Mouse (Mus musculus) stomach, postnatal 0 days (tissue): ENCODE data around the gene Cerk. TPM values are rescaled to one million over a fixed set of nuclear protein-coding genes. Genes with fewer than 3 reads are reported as not detected.
"Not testable (repeated sequence)": the region's sequence is repeated elsewhere in the genome, so short reads cannot be mapped to it uniquely, and the experiment has no call there.

Experiments
- ATAC-seq: fragments of 200-750 bp; cut with Nextera tagmentation; 2 replicates; pipeline ENCODE4 v1.8.0; 2017; ENCODE audit not compliant: low FRiP score, low TSS enrichment
- DNase-seq: peaks from one replicate; pipeline ENCODE4 v3.0.0-alpha.2; 2016; ENCODE audit warnings: low spot score
- H3K27ac ChIP-seq: fragments of 300-500 bp; sonication (generic); replicated peaks from 2 replicates; pipeline ENCODE4 v1.5.1; 2014; ENCODE audit warnings: mild to moderate bottlenecking, control low read depth
- H3K27me3 ChIP-seq: fragments of 300-500 bp; sonication (generic); 2 replicates; pipeline ENCODE4 v1.6.1; 2014; ENCODE audit warnings: low read length; ENCODE audit not compliant: control insufficient read depth, insufficient read depth
- H3K36me3 ChIP-seq: fragments of 300-500 bp; sonication (generic); 2 replicates; pipeline ENCODE4 v1.6.1; 2014; ENCODE audit warnings: low read length, mixed read lengths; ENCODE audit not compliant: control insufficient read depth, insufficient read depth
- H3K4me1 ChIP-seq: fragments of 300-500 bp; sonication (generic); replicated peaks from 2 replicates; pipeline ENCODE4 v1.6.1; 2014; ENCODE audit warnings: antibody characterized with exemption; ENCODE audit not compliant: control insufficient read depth, insufficient read depth
- H3K4me2 ChIP-seq: fragments of 300-500 bp; sonication (generic); replicated peaks from 2 replicates; pipeline ENCODE4 v1.6.1; 2014; ENCODE audit warnings: low read depth, mild to moderate bottlenecking, control low read depth, moderate library complexity
- H3K4me3 ChIP-seq: fragments of 300-500 bp; sonication (generic); 2 replicates; pipeline ENCODE4 v1.5.1; 2014; ENCODE audit warnings: low read depth, low read length, control low read depth
- H3K9ac ChIP-seq: fragments of 300-500 bp; sonication (generic); 2 replicates; pipeline ENCODE4 v1.6.1; 2014; ENCODE audit warnings: mild to moderate bottlenecking, low read length, control low read depth, mixed read lengths
- H3K9me3 ChIP-seq: fragments of 300-500 bp; sonication (generic); 2 replicates; pipeline ENCODE4 v1.6.1; 2016; ENCODE audit warnings: low read length; ENCODE audit not compliant: control insufficient read depth
- CTCF ChIP-seq: IDR thresholded peaks from 2 replicates; pipeline ENCODE4 v1.5.1; 2016; ENCODE audit warnings: antibody characterized with exemption, low read depth, mild to moderate bottlenecking, moderate library complexity
- EP300 ChIP-seq: optimal IDR thresholded peaks from 2 replicates; pipeline ENCODE3; 2016; ENCODE audit warnings: antibody characterized with exemption
- WGBS: fragments of 180-500 bp; shearing (Covaris S2); extraction: QIAGEN DNeasy Blood & Tissue Kit; methylation state at CpG from one replicate; pipeline ENCODE4 v1.1.7; 2014; 5-methylcytosine and 5-hydroxymethylcytosine counted together
- polyA plus RNA-seq: library from polyadenylated mRNA; unstranded; fragments of >200 nt; fragmentation: Nextera tagmentation; extraction: Ambion mirVana; gene quantifications from 2 replicates; pipeline ENCODE4 v1.2.1, GENCODE M21; 2015

Gene Cerk
- polyA plus RNA-seq, 1 experiment from 2014 or later = 4.6 TPM

DNA sequence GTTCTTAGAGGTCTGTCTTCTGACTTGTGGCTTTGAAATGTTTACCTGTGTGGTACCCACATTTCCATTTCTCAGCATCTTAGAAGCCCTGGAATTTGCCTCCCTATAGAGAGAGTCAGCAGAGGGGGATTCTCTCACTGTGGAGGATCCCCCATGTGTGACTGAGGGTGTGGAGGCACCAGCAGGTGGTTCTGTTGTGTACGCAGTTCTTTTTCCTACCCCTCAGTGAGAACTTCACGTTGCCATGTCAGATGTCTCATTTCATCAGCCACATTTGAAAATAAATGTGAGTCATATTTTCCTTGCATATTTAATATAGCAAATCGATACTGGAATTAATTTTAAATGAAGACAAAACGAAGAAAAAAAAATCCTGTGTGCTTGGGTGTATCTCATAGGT is 35.4 kb upstream of the Cerk start:
- Histone ChIP-seq H3K9me3 (no peaks in the 10 kb centered on the region), H3K27ac (no peak overlapping the region), H3K4me1 (no peaks in the 10 kb centered on the region), H3K36me3 (no peaks in the 10 kb centered on the region), H3K27me3 (no peaks in the 10 kb centered on the region), H3K4me2 (no peak overlapping the region), H3K9ac (no peak overlapping the region), H3K4me3 (no peak overlapping the region)
- ATAC-seq = no peak
- TF ChIP-seq EP300 (no peak), CTCF (no peak)
- 83% methylated on average over 4 of the region's 4 CpGs for WGBS
- DNase-seq = no peak

DNA sequence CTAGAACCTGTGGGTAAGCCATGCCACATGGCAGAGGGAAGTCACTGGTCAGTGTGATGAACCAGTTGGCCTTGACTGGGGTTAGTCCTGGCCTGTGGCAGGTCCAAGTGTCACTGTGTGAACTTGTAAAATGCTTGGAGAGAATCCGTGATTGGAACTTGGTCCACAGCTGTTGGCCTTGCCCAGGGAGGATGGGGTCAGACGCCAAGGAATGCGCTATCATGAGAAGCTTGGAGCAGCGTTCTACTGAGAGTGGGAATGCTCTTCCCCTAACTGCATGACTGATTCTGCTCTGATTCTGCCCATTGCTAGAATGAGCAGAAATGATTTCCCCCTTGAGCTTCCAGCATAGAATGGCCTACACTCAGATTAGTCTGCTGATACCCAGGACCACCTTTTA is 34.8 kb upstream of the Cerk start:
- Histone ChIP-seq H3K4me2 (no peak overlapping the region), H3K27me3 (no peaks in the 10 kb centered on the region), H3K9ac (peak overlapping the region; percentile 13; the same call in 1 of the 2 replicates), H3K4me3 (no peak overlapping the region), H3K9me3 (no peaks in the 10 kb centered on the region), H3K36me3 (no peaks in the 10 kb centered on the region), H3K27ac (no peak overlapping the region), H3K4me1 (no peaks in the 10 kb centered on the region)
- DNase-seq (no peak), ATAC-seq (no peak)
- WGBS = 75% methylated on average over 4 of the region's 4 CpGs
- no peak for TF ChIP-seq CTCF
- no peak for TF ChIP-seq EP300

DNA sequence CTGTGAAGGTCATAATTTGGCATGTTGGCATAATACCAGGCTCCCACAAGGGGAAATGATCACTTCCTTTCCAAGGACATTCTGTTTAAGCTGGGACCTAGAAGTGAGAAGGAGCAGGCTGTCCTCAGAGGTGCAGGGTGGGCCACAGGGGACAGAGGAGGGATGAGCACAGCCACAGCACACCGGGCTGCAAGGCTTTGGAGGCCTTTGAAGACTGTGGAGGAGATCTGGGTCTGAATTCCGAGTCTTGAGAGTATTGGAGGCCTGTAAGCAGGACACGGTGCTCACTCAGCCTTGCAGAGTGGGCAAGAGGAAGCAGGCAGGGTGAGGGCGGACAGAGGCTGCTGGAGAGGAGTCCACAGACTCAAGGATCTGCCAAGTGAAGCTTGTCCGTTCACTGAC is 34.3 kb upstream of the Cerk start:
- no peak overlapping the region for H3K4me3 ChIP-seq
- no peak for TF ChIP-seq CTCF
- TF ChIP-seq EP300 = no peak
- no peaks in the 10 kb centered on the region for H3K36me3 ChIP-seq
- H3K9me3 ChIP-seq = no peaks in the 10 kb centered on the region
- H3K4me2 ChIP-seq = no peak overlapping the region
- no peak overlapping the region for H3K27ac ChIP-seq
- H3K4me1 ChIP-seq = no peaks in the 10 kb centered on the region
- WGBS = 79% methylated on average over 5 of the region's 5 CpGs
- DNase-seq (no peak), ATAC-seq (no peak)
- H3K27me3 ChIP-seq = no peaks in the 10 kb centered on the region
- H3K9ac ChIP-seq = peak overlapping the region; percentile 13; the same call in 1 of the 2 replicates

DNA sequence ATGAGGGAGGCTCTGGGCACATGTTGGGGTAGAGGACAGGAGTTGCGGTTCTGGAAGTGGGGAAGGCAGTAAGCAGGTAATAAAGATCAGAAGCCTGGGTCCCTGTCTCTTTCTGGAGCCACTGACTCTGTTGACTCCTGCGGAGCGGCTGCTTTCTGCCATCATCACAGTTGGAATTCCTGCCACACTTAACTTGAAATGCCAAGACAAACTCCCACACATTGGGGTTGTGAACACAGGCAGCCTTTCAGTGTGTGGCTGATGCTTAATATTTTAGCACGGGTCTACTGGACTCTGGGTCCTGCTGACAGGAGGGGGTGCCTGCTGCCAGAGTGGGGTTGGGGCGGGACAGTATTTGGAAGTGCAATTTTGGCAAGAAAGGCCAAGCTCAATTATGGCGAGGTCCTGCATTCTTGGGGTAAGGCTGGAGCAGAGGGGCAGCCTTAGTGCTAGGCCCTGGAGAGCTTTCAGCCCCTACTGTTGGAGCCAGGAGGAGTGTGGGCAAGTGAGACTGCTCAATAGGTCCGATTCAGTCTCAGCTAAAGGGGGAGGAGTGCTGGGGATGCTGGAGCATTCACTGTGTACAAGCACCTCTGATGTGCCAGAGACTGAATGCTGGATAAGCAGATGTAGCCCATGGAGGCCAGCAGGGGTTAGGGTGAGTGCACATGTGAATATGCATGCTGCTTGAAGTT is 33.7 kb upstream of the Cerk start:
- TF ChIP-seq CTCF (no peak), EP300 (no peak)
- no peak for DNase-seq
- no peak overlapping the region for H3K4me2 ChIP-seq
- H3K27ac ChIP-seq = no peak overlapping the region
- H3K4me3 ChIP-seq = no peak overlapping the region
- H3K9ac ChIP-seq = no peak overlapping the region
- ATAC-seq = 0 out of 2 replicates have a peak, but pooled peaks have one; percentile 34
- H3K9me3 ChIP-seq = no peaks in the 10 kb centered on the region
- H3K36me3 ChIP-seq = no peaks in the 10 kb centered on the region
- H3K4me1 ChIP-seq = peaks cover 5% of the 10 kb centered on the region; the same call in 1 of the 2 replicates
- H3K27me3 ChIP-seq = no peaks in the 10 kb centered on the region
- WGBS = 80% methylated on average over 7 of the region's 7 CpGs

DNA sequence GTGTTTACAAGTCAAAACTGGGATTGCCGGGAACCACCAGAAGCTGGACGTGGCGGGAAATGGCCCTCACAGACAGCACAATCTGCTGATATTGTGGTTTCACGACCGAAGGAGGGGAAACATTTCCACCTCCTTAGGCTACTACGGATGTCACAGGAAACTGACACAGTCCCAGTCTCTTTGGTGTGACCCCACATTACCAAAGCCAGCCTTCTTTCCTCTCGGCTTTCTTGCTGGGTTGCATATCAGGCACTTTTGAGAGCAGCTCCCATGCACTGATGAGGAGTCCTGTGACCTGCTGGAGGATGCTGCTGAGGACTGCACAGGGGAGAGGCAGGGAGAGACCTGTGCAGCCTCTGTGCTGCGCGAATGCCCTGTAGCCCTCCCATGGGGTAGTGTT is 30.7 kb upstream of the Cerk start:
- not testable (repeated sequence) for H3K9ac ChIP-seq, H3K9me3 ChIP-seq, H3K4me3 ChIP-seq, ATAC-seq, DNase-seq, H3K4me2 ChIP-seq, H3K4me1 ChIP-seq, H3K27ac ChIP-seq, H3K27me3 ChIP-seq, H3K36me3 ChIP-seq
- WGBS = 83% methylated on average over 9 of the region's 9 CpGs

DNA sequence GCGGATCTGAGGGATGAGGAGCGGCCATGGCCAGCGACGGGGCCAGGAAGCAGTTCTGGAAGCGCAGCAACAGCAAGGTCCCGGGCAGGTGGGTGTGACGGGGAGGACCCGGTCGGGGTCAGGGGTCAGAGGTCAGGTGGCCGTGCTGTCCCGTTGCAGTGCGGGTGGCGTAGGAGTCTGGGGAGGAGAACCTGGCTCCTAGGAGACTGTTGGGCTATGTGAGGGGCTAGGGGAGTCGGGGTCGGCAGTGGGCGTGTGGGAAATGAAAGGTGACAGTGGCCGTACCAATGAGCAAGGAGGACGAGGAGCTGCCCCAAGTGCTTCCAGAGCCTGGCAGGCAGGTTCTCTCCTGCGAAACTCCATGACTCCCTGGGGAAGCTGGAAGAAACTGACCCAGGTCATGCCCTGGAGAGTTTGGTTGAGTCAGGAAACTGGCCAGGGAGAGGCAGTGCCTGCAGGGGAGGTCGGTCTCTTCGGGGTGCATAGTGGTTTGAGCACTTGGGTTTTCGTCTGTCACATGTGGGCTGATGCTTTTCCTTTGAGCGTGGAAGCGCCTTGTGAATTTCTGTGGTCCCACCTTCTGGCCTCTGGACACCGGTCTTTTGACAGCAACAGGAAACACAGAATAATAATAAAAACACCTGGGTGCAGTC is 28.7 kb upstream of the Cerk start:
- WGBS = 8% methylated on average over 25 of the region's 25 CpGs
- 0 out of 2 replicates have a peak, but pooled peaks have one; percentile 6 for ATAC-seq
- peaks cover 10% of the 10 kb centered on the region; the same call in 1 of the 2 replicates for H3K4me1 ChIP-seq

More for the DNA sequence above, 28.7 kb upstream of the Cerk start:
- H3K9ac ChIP-seq = peak overlapping the region; percentile 91
- peak overlapping the region; percentile 99 for H3K4me2 ChIP-seq
- H3K27ac ChIP-seq = peak overlapping the region; percentile 93
- no peaks in the 10 kb centered on the region for H3K36me3 ChIP-seq
- H3K27me3 ChIP-seq = no peaks in the 10 kb centered on the region
- peak overlapping the region; percentile 80 for H3K4me3 ChIP-seq
- TF ChIP-seq EP300 (no peak), CTCF (no peak)
- DNase-seq = no peak
- no peaks in the 10 kb centered on the region for H3K9me3 ChIP-seq
